Mouse (Mus musculus): ENCODE results near the gene Iqschfp. TPM values are rescaled to one million over a fixed set of nuclear protein-coding genes. Genes with fewer than 3 reads are reported as not detected.

Iqschfp gene
- polyA plus RNA-seq, 1 experiment = not detected

GRCm38 (mm10) chr3:68525361-68525878, 633.4 kb downstream of the Iqschfp start:
- Histone ChIP-seq H3K79me2 (ENCODE audit: control insufficient read depth, insufficient read depth) (peaks cover 54% of the 10 kb centered on the region), H3K27me3 (ENCODE audit: control insufficient read depth, insufficient read depth, insufficient read length) (no peaks in the 10 kb centered on the region), H3K4me3 (ENCODE audit: insufficient read depth, poor library complexity, severe bottlenecking) (no peak overlapping the region), H3ac (ENCODE audit: control insufficient read depth, insufficient read length, low read depth) (no peak overlapping the region), H3K36me3 (ENCODE audit: control insufficient read depth, insufficient read depth) (no peaks in the 10 kb centered on the region), H3K79me3 (ENCODE audit: low read depth) (peaks cover 34% of the 10 kb centered on the region)
- no peak for TF ChIP-seq MYOG (IDR thresholded peaks at IDR 0.05; ENCODE audit: control insufficient read depth, extremely low read depth, insufficient read length)
- TF ChIP-seq MYOD1 (IDR thresholded peaks at IDR 0.05; ENCODE audit: control insufficient read depth, insufficient read length, low read depth) = no peak
- TF ChIP-seq CTCF (IDR thresholded peaks at IDR 0.05; ENCODE audit: control insufficient read depth, insufficient read depth, insufficient read length) = no peak
- TF ChIP-seq MAX (IDR thresholded peaks at IDR 0.05) = no peak
- TF ChIP-seq USF1 (IDR thresholded peaks at IDR 0.05; ENCODE audit: low read depth) = no peak
- TF ChIP-seq CEBPB (IDR thresholded peaks at IDR 0.05; ENCODE audit: low read depth) = no peak
- no peak for TF ChIP-seq FOSL1 (IDR thresholded peaks at IDR 0.05; ENCODE audit: insufficient read depth, low read length, poor library complexity, severe bottlenecking)

GRCm38 (mm10) chr3:68526416-68526815, 634.4 kb downstream of the Iqschfp start:
- Histone ChIP-seq H3K27me3 (ENCODE audit: control insufficient read depth, insufficient read depth, insufficient read length) (no peaks in the 10 kb centered on the region), H3K4me3 (ENCODE audit: insufficient read depth, poor library complexity, severe bottlenecking) (no peak overlapping the region), H3K79me3 (ENCODE audit: low read depth) (peaks cover 40% of the 10 kb centered on the region), H3K79me2 (ENCODE audit: control insufficient read depth, insufficient read depth) (peaks cover 60% of the 10 kb centered on the region), H3ac (ENCODE audit: control insufficient read depth, insufficient read length, low read depth) (no peak overlapping the region), H3K36me3 (ENCODE audit: control insufficient read depth, insufficient read depth) (no peaks in the 10 kb centered on the region)
- TF ChIP-seq USF1 (IDR thresholded peaks at IDR 0.05; ENCODE audit: low read depth) (no peak), MYOG (IDR thresholded peaks at IDR 0.05; ENCODE audit: control insufficient read depth, extremely low read depth, insufficient read length) (no peak), FOSL1 (IDR thresholded peaks at IDR 0.05; ENCODE audit: insufficient read depth, low read length, poor library complexity, severe bottlenecking) (no peak), CEBPB (IDR thresholded peaks at IDR 0.05; ENCODE audit: low read depth) (no peak), CTCF (IDR thresholded peaks at IDR 0.05; ENCODE audit: control insufficient read depth, insufficient read depth, insufficient read length) (no peak), MAX (IDR thresholded peaks at IDR 0.05) (no peak), MYOD1 (IDR thresholded peaks at IDR 0.05; ENCODE audit: control insufficient read depth, insufficient read length, low read depth) (no peak)

GRCm38 (mm10) chr3:68527182-68527581, 635.1 kb downstream of the Iqschfp start:
- Histone ChIP-seq H3K79me3 (ENCODE audit: low read depth) (peaks cover 44% of the 10 kb centered on the region), H3K27me3 (ENCODE audit: control insufficient read depth, insufficient read depth, insufficient read length) (no peaks in the 10 kb centered on the region), H3ac (ENCODE audit: control insufficient read depth, insufficient read length, low read depth) (no peak overlapping the region), H3K36me3 (ENCODE audit: control insufficient read depth, insufficient read depth) (no peaks in the 10 kb centered on the region), H3K79me2 (ENCODE audit: control insufficient read depth, insufficient read depth) (peaks cover 67% of the 10 kb centered on the region), H3K4me3 (ENCODE audit: insufficient read depth, poor library complexity, severe bottlenecking) (no peak overlapping the region)
- TF ChIP-seq FOSL1 (IDR thresholded peaks at IDR 0.05; ENCODE audit: insufficient read depth, low read length, poor library complexity, severe bottlenecking) = no peak
- no peak for TF ChIP-seq USF1 (IDR thresholded peaks at IDR 0.05; ENCODE audit: low read depth)
- no peak for TF ChIP-seq MYOG (IDR thresholded peaks at IDR 0.05; ENCODE audit: control insufficient read depth, extremely low read depth, insufficient read length)
- TF ChIP-seq MYOD1 (IDR thresholded peaks at IDR 0.05; ENCODE audit: control insufficient read depth, insufficient read length, low read depth) = no peak
- TF ChIP-seq CEBPB (IDR thresholded peaks at IDR 0.05; ENCODE audit: low read depth) = no peak
- no peak for TF ChIP-seq MAX (IDR thresholded peaks at IDR 0.05)
- TF ChIP-seq CTCF (IDR thresholded peaks at IDR 0.05; ENCODE audit: control insufficient read depth, insufficient read depth, insufficient read length) = no peak

- H3K36me3 ChIP-seq (ENCODE audit: control insufficient read depth, insufficient read depth) = peaks cover 7% of the 10 kb centered on the region
- no peak for TF ChIP-seq FOSL1 (IDR thresholded peaks at IDR 0.05; ENCODE audit: insufficient read depth, low read length, poor library complexity, severe bottlenecking)
- no peak for TF ChIP-seq MAX (IDR thresholded peaks at IDR 0.05)
- TF ChIP-seq MYOG (IDR thresholded peaks at IDR 0.05; ENCODE audit: control insufficient read depth, extremely low read depth, insufficient read length) = no peak
- TF ChIP-seq USF1 (IDR thresholded peaks at IDR 0.05; ENCODE audit: low read depth) = no peak
- TF ChIP-seq CEBPB (IDR thresholded peaks at IDR 0.05; ENCODE audit: low read depth) = no peak
- no peak for TF ChIP-seq MYOD1 (IDR thresholded peaks at IDR 0.05; ENCODE audit: control insufficient read depth, insufficient read length, low read depth)
- TF ChIP-seq CTCF (IDR thresholded peaks at IDR 0.05; ENCODE audit: control insufficient read depth, insufficient read depth, insufficient read length) = no peak
- no peaks in the 10 kb centered on the region for H3K27me3 ChIP-seq (ENCODE audit: control insufficient read depth, insufficient read depth, insufficient read length)
- H3K79me3 ChIP-seq (ENCODE audit: low read depth) = peaks cover 52% of the 10 kb centered on the region
- H3K4me3 ChIP-seq (ENCODE audit: insufficient read depth, poor library complexity, severe bottlenecking) = no peak overlapping the region
- no peak overlapping the region for H3ac ChIP-seq (ENCODE audit: control insufficient read depth, insufficient read length, low read depth)
- peaks cover 94% of the 10 kb centered on the region for H3K79me2 ChIP-seq (ENCODE audit: control insufficient read depth, insufficient read depth)
Measured at GRCm38 (mm10) chr3:68531908-68532307, 639.9 kb downstream of the Iqschfp start.

- Histone ChIP-seq H3ac (ENCODE audit: control insufficient read depth, insufficient read length, low read depth) (no peak overlapping the region), H3K4me3 (ENCODE audit: insufficient read depth, poor library complexity, severe bottlenecking) (no peak overlapping the region), H3K27me3 (ENCODE audit: control insufficient read depth, insufficient read depth, insufficient read length) (no peaks in the 10 kb centered on the region), H3K79me2 (ENCODE audit: control insufficient read depth, insufficient read depth) (peaks cover 89% of the 10 kb centered on the region), H3K79me3 (ENCODE audit: low read depth) (peaks cover 43% of the 10 kb centered on the region), H3K36me3 (ENCODE audit: control insufficient read depth, insufficient read depth) (peaks cover 8% of the 10 kb centered on the region)
- TF ChIP-seq MYOG (IDR thresholded peaks at IDR 0.05; ENCODE audit: control insufficient read depth, extremely low read depth, insufficient read length) (no peak), CEBPB (IDR thresholded peaks at IDR 0.05; ENCODE audit: low read depth) (no peak), USF1 (IDR thresholded peaks at IDR 0.05; ENCODE audit: low read depth) (no peak), FOSL1 (IDR thresholded peaks at IDR 0.05; ENCODE audit: insufficient read depth, low read length, poor library complexity, severe bottlenecking) (no peak), MAX (IDR thresholded peaks at IDR 0.05) (no peak)
Measured at GRCm38 (mm10) chr3:68534571-68535051, 642.6 kb downstream of the Iqschfp start.

All from C2C12 (cell line).